17 mouse cellular contexts compared by ENCODE assay signal in the genomic region with DNA sequence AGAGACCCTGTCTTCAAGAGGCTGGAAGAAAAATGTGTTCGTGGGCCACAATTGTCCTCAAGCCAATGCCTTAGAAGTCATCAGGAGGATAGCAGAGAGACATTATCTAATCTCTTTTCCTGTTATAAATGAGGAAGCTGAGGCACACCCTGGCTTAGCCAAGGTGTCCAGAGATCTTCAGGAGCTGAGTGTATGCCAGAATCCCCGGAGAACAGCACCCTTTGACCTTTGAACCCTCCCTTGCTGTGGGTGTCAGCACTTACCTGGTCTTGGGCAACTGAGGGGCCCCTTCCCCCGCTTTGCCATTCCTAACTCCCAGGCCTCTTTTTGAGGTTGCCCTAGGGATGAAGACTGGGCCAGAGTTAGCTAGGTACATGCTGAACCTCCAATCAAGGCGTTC. TPM values are rescaled to one million over a fixed set of nuclear protein-coding genes. Genes with fewer than 3 reads are reported as not detected.
DNase-seq lines count a peak whose midpoint lies in the region; ATAC-seq lines count a peak whose summit lies in the region.
"Had no signal": no experiment of that assay in that cellular context is flagged by ENCODE, and none has a peak within 500 bp of the region (broad histone marks: within the 10 kb centered on the region; RNA-seq: fewer than 3 reads in every experiment).

No protein-coding gene starts in this region.

- no peak for DNase-seq in heart, postnatal 14 days
- DNase-seq in midbrain, embryonic 10.5 days (ENCODE audit: low spot score) = no peak
- no peak for DNase-seq in liver, embryonic 11.5 days (ENCODE audit: low spot score)
- peak; percentile 70 for DNase-seq in yolk sac, embryonic 10.5 days (ENCODE audit: low spot score)
- no peak for DNase-seq in thymus, postnatal 10 days (ENCODE audit: low spot score in 2 of 2)
- DNase-seq in right cerebral cortex, adult 2 months (ENCODE audit: low spot score in 2 of 2) = no peak
- DNase-seq: cerebellum, adult 9-11 months; embryo, embryonic 11 days; gastrocnemius, postnatal 25 days; right cerebral cortex, adult 18-20 months; thymus, adult 18-20 months had no signal

- H3K9ac ChIP-seq in heart, embryonic 13.5 days = no peak overlapping the region
- no peak overlapping the region for H3K9ac ChIP-seq in midbrain, embryonic 13.5 days (replicated peaks)
- peak overlapping the region; percentile 5; the same call in 1 of the 2 replicates for H3K9ac ChIP-seq in liver, embryonic 11.5 days (ENCODE audit: low read depth, low read length)
- H3K9ac ChIP-seq: kidney, embryonic 15.5 days had no signal

- no peaks in the 10 kb centered on the region for H3K36me3 ChIP-seq in heart, embryonic 13.5 days
- no peaks in the 10 kb centered on the region for H3K36me3 ChIP-seq in midbrain, embryonic 10.5 days
- H3K36me3 ChIP-seq in midbrain, embryonic 13.5 days = no peaks in the 10 kb centered on the region
- no peaks in the 10 kb centered on the region for H3K36me3 ChIP-seq in liver, embryonic 11.5 days (ENCODE audit: control insufficient read depth, insufficient read depth, low read length)
- H3K36me3 ChIP-seq: kidney, embryonic 15.5 days had no signal

- H3K4me1 ChIP-seq in heart, embryonic 13.5 days = peaks cover 77% of the 10 kb centered on the region
- peaks cover 61% of the 10 kb centered on the region for H3K4me1 ChIP-seq in midbrain, embryonic 10.5 days
- H3K4me1 ChIP-seq in midbrain, embryonic 13.5 days (replicated peaks) = peaks cover 29% of the 10 kb centered on the region
- peaks cover 84% of the 10 kb centered on the region for H3K4me1 ChIP-seq in liver, embryonic 11.5 days (replicated peaks; ENCODE audit: control insufficient read depth, insufficient read depth, low read length)

- no peaks in the 10 kb centered on the region for H3K9me3 ChIP-seq in heart, embryonic 13.5 days
- H3K9me3 ChIP-seq in midbrain, embryonic 10.5 days (replicated peaks) = no peaks in the 10 kb centered on the region
- no peaks in the 10 kb centered on the region for H3K9me3 ChIP-seq in midbrain, embryonic 13.5 days
- no peaks in the 10 kb centered on the region for H3K9me3 ChIP-seq in liver, embryonic 11.5 days (ENCODE audit: control insufficient read depth, low read length)
- H3K9me3 ChIP-seq: kidney, embryonic 15.5 days had no signal

- intact Hi-C loops in heart, postnatal 14 days (cut with DNase I) = no loop called here

- H3K4me2 ChIP-seq in heart, embryonic 13.5 days = no peak overlapping the region
- H3K4me2 ChIP-seq in midbrain, embryonic 13.5 days (replicated peaks) = no peak overlapping the region
- H3K4me2 ChIP-seq in liver, embryonic 11.5 days = no peak overlapping the region
- H3K4me2 ChIP-seq: kidney, embryonic 15.5 days; midbrain, embryonic 11.5 days had no signal

- peak overlapping the region; percentile 94 for H3K27ac ChIP-seq in heart, embryonic 13.5 days (replicated peaks)
- H3K27ac ChIP-seq in midbrain, embryonic 10.5 days (replicated peaks) = peak overlapping the region; percentile 57
- no peak overlapping the region; the same call in 1 of the 2 replicates for H3K27ac ChIP-seq in midbrain, embryonic 13.5 days
- peak overlapping the region; percentile 39; the same call in 1 of the 2 replicates for H3K27ac ChIP-seq in liver, embryonic 11.5 days (ENCODE audit: low read depth, low read length)

- no peak overlapping the region for H3K4me3 ChIP-seq in heart, embryonic 13.5 days
- no peak overlapping the region for H3K4me3 ChIP-seq in midbrain, embryonic 10.5 days
- no peak overlapping the region for H3K4me3 ChIP-seq in midbrain, embryonic 13.5 days (replicated peaks)
- H3K4me3 ChIP-seq in liver, embryonic 11.5 days (ENCODE audit: low read depth, low read length) = no peak overlapping the region
- H3K4me3 ChIP-seq: kidney, embryonic 15.5 days; myocyte had no signal

- no peak for ATAC-seq in heart, embryonic 13.5 days (ENCODE audit: extremely low read depth, insufficient number of reproducible peaks, low FRiP score, low TSS enrichment)
- ATAC-seq in midbrain, embryonic 13.5 days = no peak
- no peak for ATAC-seq in liver, embryonic 11.5 days (replicated peaks; ENCODE audit: low FRiP score)
- ATAC-seq: hindbrain, embryonic 16.5 days had no signal

- H3K27me3 ChIP-seq in heart, embryonic 13.5 days (replicated peaks) = no peaks in the 10 kb centered on the region
- H3K27me3 ChIP-seq in midbrain, embryonic 10.5 days (ENCODE audit: low read depth, poor library complexity, severe bottlenecking) = peaks cover 6% of the 10 kb centered on the region
- H3K27me3 ChIP-seq in midbrain, embryonic 13.5 days = no peaks in the 10 kb centered on the region
- no peaks in the 10 kb centered on the region for H3K27me3 ChIP-seq in liver, embryonic 11.5 days (replicated peaks; ENCODE audit: control insufficient read depth, insufficient read depth, low read length)
- H3K27me3 ChIP-seq: kidney, embryonic 15.5 days had no signal

- WGBS in heart, embryonic 13.5 days = 55% methylated on average over 4 of the region's 4 CpGs
- WGBS in midbrain, embryonic 10.5 days = 79% methylated on average over 4 of the region's 4 CpGs
- 87% methylated on average over 4 of the region's 4 CpGs for WGBS in midbrain, embryonic 13.5 days
- 52% methylated on average over 4 of the region's 4 CpGs for WGBS in liver, embryonic 11.5 days

RNA-seq across cellular contexts. Expression of gene Pim1, which starts 49.0 kb away (rescaled TPM):
- 19.3 and 20.0 TPM in 2 replicates for polyA plus RNA-seq in heart, embryonic 13.5 days (2015; fragmentation: Nextera tagmentation; extraction: Ambion mirVana)
- 10 to 100 TPM; 30.8 to 33.7 TPM for total RNA-seq in heart, postnatal 14 days (2021)
- polyA plus RNA-seq in midbrain, embryonic 10.5 days (2016; fragmentation: Nextera tagmentation; extraction: Ambion mirVana) = 27.2 and 33.8 TPM in 2 replicates
- 13.4 and 15.4 TPM in 2 replicates for polyA plus RNA-seq in midbrain, embryonic 13.5 days (2015; fragmentation: Nextera tagmentation; extraction: Ambion mirVana)
- polyA plus RNA-seq in liver, embryonic 11.5 days (2014; fragmentation: Nextera tagmentation; extraction: Ambion mirVana) = 41.6 and 47.0 TPM in 2 replicates
